Mouse (Mus musculus) monocyte, adult 5-6 weeks (primary cell): ENCODE results near the gene Osbpl8. TPM values are rescaled to one million over a fixed set of nuclear protein-coding genes. Genes with fewer than 3 reads are reported as not detected.
A peak's percentile ranks its signal among the peaks of the same experiment; 100 is the strongest.
"Not testable (repeated sequence)": the region's sequence is repeated elsewhere in the genome, so short reads cannot be mapped to it uniquely, and the experiment has no call there.

Experiments
- ATAC-seq: fragments of 153-309, 156-312 bp; replicated peaks from 2 replicates; pipeline ENCODE4 v1.8.0; 2017; ENCODE audit warnings: mild to moderate bottlenecking; ENCODE audit not compliant: low TSS enrichment, insufficient number of reproducible peaks, severe bottlenecking, poor library complexity, low FRiP score
- total RNA-seq: library from RNA; stranded (forward); fragments of 200-1000, 200-491, 200-594 nt; gene quantifications from 3 replicates; pipeline ENCODE4 v1.2.3, GENCODE M21; 2017

The Osbpl8 gene
- total RNA-seq, 1 experiment from 2014 or later, result 103 TPM

GRCm38 (mm10) chr10:111173589-111174247 lies 9.2 kb downstream of the Osbpl8 start:
- ATAC-seq, result no peak

- no peak for ATAC-seq
Measured at GRCm38 (mm10) chr10:111177336-111177735, 12.8 kb downstream of the Osbpl8 start.

- ATAC-seq, result no peak
Measured at GRCm38 (mm10) chr10:111178024-111178423, 13.5 kb downstream of the Osbpl8 start.

- ATAC-seq, result no peak
Measured at GRCm38 (mm10) chr10:111180633-111181032, 16.1 kb downstream of the Osbpl8 start.

GRCm38 (mm10) chr10:111183634-111184270 lies 19.2 kb downstream of the Osbpl8 start:
- ATAC-seq, result no peak

GRCm38 (mm10) chr10:111185574-111186269 lies 21.2 kb downstream of the Osbpl8 start:
- ATAC-seq, result no peak

GRCm38 (mm10) chr10:111189022-111189555 lies 24.5 kb downstream of the Osbpl8 start:
- ATAC-seq, result no peak

- ATAC-seq, result no peak
Measured at GRCm38 (mm10) chr10:111190110-111190795, 25.7 kb downstream of the Osbpl8 start.

- no peak for ATAC-seq
Measured at GRCm38 (mm10) chr10:111193536-111193935, 29.0 kb downstream of the Osbpl8 start.

GRCm38 (mm10) chr10:111196191-111196590 lies 31.6 kb downstream of the Osbpl8 start:
- ATAC-seq, result peak; percentile 20; the same call in 1 of the 2 replicates

- not testable (repeated sequence) for ATAC-seq
Measured at GRCm38 (mm10) chr10:111198705-111199104, 34.2 kb downstream of the Osbpl8 start.

GRCm38 (mm10) chr10:111201120-111201519 lies 36.6 kb downstream of the Osbpl8 start:
- ATAC-seq, result no peak

GRCm38 (mm10) chr10:111201666-111202065 lies 37.1 kb downstream of the Osbpl8 start:
- no peak for ATAC-seq

GRCm38 (mm10) chr10:111204089-111204488 lies 39.5 kb downstream of the Osbpl8 start:
- ATAC-seq, result no peak

- ATAC-seq, result no peak
Measured at GRCm38 (mm10) chr10:111205421-111205820, 40.9 kb downstream of the Osbpl8 start.

- ATAC-seq, result no peak
Measured at GRCm38 (mm10) chr10:111207386-111207785, 42.8 kb downstream of the Osbpl8 start.

- ATAC-seq, result no peak
Measured at GRCm38 (mm10) chr10:111214084-111214483, 49.5 kb downstream of the Osbpl8 start.

GRCm38 (mm10) chr10:111214696-111215095 lies 50.1 kb downstream of the Osbpl8 start:
- ATAC-seq, result no peak

- ATAC-seq, result no peak
Measured at GRCm38 (mm10) chr10:111215572-111215971, 51.0 kb downstream of the Osbpl8 start.
